Mouse (Mus musculus): Measurements from ENCODE around the gene Psmd13.

Gene Psmd13

GRCm38 (mm10) chr7:140881696-140882468 is at the start of gene Psmd13, which contains the start of gene Sirt3:
Gene Psmd13, plus strand, starts transcription at chr7:140881968.
Gene Sirt3, minus strand, starts transcription at chr7:140882309.
- peak; percentile 96 to 97 for DNase-seq (ENCODE audit: low spot score in 2 of 2)

DNA sequence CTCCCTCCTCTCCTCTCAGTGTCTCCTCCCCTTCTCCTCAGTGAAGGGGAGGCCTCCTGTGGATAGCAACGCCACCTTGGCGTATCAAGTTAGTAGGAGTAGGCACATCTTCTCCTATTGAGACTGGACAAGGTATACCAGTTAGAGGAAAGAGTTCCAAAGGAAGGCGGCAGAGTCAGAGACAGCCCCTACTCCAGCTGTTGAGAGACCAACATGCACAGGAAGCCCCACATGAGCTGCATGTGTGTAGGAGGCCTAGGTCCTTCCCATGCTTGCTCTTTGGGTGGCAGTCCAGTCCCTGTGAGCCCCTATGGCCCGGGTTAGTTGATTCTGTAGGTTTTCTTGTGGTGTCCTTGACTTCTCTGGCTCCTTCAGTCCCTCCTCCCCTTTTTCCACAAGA is 48.4 kb upstream of the Psmd13 start:
- peak in 1 of 2 experiments; percentile 17 for DNase-seq (ENCODE audit: low spot score in 2 of 2)

GRCm38 (mm10) chr7:140834968-140835757 is 46.6 kb upstream of the Psmd13 start, which contains the start of gene Urah:
Gene Urah, plus strand, starts transcription at chr7:140835018.
- DNase-seq (ENCODE audit: low spot score in 2 of 2), result peak in 1 of 2 experiments; percentile 24

DNA sequence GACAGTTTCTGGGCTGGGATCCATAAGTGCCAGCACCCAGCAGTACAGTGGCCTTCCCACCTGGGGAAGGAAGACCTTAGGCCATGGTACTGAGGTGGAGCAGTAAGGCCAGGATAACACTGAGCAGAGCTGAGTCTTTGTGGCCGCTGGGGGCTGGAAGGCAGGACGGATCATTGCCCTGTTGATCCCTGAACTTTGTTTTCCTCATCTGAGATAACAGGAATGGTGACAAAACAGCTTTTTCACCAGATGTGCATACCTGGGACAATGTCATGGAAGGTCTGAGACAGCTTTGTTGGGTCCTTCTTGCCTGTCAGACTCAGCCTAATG is 46.0 kb upstream of the Psmd13 start:
- DNase-seq (ENCODE audit: low spot score in 2 of 2), result no peak

DNA sequence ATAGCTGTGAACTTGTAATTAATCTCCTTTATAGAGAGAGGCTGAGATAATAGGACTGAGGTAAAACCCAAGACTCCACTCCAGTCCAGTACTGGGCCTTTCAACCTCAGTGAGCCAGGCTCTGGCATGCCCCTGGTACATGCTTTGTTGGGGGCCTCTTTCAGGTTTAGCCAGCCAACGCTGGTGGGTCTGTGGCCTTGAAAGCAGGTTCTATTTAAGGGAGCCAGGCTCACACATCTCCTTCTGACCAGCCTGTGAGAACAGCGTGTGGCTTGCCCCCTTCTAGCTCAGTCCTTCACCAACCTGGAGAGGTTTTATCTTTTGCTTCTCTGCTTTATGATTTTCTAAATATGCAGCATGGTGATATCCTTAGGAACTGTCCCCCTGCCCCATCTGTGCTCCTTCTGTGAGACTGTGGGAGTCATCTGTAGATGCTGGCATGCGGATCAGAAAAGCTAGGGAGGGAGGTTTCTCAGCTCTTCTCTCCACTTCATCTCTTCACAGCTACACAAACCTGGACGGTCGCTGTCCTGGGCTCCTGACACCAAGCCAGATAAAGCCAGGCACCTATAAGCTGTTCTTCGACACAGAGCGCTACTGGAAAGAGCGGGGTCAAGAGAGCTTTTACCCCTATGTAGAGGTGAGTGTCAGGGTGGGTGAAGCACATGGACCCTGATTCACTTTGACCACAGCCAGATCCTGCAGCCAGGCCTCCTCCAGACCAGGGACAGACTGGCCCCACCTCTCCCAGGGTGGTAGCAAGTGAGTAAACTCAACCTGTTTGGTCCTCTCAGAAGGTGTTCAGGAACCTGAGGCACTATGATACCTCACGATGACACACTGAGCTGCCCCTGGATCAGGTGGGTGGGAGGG is 45.3 kb upstream of the Psmd13 start:
- DNase-seq (ENCODE audit: low spot score in 2 of 2), result peak; percentile 59 to 82

DNA sequence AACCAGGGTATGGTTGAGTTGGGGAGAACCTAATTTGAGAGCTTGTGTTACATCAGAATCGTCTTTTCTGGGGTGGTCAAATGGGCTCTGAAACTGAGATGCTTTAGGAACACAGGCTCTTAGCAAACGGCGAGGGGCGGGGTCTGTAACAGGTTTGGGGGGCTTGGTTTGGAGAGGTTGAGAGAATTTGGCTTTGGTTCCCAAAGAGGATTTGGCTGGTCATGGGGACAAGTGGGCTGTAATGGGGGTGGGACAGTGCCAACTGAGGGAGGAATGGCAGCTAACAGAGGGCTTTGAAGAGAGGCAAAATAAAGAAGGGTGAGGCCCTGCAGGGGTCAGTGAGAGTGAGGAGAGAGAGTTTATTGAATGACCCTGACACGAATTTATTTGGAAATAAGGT is 42.2 kb upstream of the Psmd13 start:
- DNase-seq (ENCODE audit: low spot score in 2 of 2), result peak in 1 of 2 experiments; percentile 22

DNA sequence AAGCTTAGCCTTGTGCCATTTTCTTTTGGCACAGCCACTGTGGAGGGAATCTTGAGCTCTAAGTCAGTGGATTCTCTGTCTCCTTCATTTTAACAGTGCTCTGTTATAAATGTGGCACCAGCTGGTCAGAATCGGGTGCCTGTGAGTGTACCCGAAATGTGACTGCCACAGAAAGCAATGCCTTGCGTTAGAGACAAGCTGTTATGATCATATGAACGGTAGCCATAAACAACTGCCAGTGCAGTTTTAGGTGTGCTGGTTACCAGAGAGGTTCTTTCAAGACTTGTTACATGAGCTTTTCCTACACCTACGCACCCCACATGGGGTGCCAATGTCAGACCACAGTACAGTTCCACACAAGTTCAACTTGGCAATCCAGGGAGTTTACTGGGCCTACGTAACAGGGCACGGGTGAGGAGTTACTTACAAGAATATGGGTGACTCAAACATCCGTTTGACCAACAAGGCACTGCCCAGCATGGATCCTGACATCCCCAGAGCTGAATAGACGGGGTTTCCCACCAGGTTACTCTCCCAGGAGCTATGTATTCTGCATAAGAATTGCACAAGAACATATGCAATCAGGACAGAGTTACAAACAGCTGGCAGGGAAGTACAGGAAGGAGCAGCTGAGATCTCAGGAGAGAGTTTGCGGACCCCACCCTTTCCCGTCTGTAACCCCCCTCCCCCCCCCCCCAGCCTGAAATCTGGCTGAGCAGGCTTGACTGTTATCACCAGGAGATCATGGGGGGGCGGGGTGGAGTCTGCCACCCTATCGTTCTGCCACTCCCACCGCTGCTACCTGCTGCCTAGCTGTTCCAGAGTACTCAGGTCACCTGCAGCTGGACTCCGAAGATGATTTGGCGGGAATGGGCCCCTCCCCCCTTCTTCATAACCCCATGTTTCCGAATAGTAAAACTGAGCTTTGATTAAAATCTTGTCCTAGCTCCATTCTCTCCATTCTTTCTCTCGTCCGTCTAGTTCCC is 40.7 kb upstream of the Psmd13 start:
- no peak for DNase-seq (ENCODE audit: low spot score in 2 of 2)

DNA sequence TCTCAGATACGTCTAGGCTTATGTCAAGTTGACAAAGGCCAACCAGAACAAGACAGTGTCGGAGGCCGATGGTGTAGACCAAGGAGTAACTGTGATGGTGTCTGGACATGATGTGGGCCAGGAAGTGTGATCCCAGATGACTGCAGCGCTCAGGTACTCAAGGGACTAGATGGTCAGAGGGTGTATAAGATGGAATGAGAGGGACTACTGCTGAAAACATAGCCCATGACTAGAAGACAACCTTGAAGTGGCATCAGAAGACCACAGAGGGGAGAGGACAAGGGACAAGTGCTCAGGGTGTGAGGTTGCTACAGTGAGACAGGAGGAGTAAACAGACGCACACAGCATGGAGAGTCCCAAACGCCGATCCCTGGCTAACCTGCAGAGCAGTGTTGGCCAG is 38.0 kb upstream of the Psmd13 start:
- DNase-seq (ENCODE audit: low spot score in 2 of 2), result no peak

DNA sequence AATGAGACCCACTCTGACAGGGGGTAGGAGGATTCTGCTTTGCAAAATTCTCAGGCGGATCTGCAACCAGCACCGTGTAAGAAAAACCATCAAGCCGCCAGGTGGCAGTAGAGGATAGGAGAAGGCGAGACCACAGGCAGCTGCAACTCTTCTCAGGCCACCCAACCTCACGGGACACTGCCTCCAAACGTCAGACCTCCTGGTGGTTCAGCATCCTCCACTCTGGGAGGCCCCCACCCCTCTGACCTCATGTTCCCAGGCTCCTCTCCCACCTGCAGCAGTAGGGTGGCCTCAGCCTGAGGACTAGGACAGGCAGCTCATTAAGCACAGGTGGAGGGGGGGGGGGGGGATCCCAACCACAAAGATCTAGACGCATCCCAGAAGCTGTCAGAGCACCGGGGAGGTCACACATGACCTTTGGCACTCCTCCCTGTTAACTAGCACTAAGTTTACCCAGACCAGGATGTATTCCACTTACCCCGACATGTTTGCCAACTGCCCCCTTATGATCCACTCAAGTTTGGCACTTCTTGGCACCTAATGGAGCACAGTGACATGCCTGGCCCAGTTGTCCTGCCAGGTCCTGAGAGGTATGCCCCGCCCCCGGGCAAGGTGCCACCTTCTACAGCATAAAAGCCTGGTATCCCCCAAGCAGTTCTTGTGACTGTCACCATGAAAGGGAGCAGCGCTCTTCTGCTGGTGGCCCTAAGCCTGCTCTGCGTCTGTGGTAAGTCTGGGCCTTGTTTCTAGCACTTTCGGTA is 36.7 kb upstream of the Psmd13 start, which contains the start of gene Scgb1c1:
Gene Scgb1c1, plus strand, starts transcription at position 643 of the 761 bp plus-strand sequence.
- peak; percentile 86 to 94 for DNase-seq (ENCODE audit: low spot score in 2 of 2)

DNA sequence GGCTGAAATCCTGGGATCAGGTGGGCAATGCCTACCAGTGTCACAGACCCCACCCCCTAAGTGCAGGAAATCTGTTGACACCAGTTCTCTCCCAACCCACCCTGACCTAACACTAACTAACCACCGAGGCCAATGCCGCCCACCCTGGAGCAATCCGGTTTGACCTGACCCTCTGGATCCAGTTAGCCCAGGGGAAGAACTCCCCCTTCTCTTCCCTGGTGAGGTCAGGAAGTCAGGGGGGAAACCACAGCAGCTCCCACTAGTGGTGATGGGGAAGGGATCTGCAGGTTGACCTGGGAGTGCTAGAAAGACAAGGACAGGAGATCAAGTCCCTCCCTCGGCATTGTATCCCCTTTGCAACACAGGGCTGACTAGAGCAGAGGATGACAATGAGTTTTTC is 36.1 kb upstream of the Psmd13 start:
- DNase-seq (ENCODE audit: low spot score in 2 of 2), result no peak

GRCm38 (mm10) chr7:140846676-140847075 is 35.1 kb upstream of the Psmd13 start:
- no peak for DNase-seq (ENCODE audit: low spot score in 2 of 2)

GRCm38 (mm10) chr7:140847755-140848580 is 33.8 kb upstream of the Psmd13 start, which contains the start of gene Odf3:
Gene Odf3, plus strand, starts transcription at chr7:140847805.
- peak; percentile 60 to 70 for DNase-seq (ENCODE audit: low spot score in 2 of 2)

DNA sequence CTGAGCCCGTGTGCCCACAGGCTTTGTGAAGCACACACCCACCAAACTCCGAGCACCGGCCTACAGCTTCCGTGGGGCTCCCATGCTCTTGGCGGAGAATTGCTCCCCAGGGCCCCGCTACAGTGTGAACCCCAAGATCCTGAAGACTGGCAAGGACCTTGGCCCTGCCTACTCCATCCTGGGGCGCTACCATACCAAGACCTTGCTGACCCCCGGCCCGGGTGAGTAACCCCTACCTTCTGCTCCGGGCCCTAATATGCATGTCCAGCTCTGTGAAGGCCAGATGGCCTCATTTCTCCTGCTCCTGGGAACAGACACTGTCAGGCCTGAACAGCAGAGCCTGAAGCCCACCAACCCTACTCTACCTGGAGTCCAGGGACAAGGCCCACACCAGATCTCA is 33.2 kb upstream of the Psmd13 start:
- no peak for DNase-seq (ENCODE audit: low spot score in 2 of 2)

GRCm38 (mm10) chr7:140851916-140852315 is 29.9 kb upstream of the Psmd13 start:
- no peak for DNase-seq (ENCODE audit: low spot score in 2 of 2)

DNA sequence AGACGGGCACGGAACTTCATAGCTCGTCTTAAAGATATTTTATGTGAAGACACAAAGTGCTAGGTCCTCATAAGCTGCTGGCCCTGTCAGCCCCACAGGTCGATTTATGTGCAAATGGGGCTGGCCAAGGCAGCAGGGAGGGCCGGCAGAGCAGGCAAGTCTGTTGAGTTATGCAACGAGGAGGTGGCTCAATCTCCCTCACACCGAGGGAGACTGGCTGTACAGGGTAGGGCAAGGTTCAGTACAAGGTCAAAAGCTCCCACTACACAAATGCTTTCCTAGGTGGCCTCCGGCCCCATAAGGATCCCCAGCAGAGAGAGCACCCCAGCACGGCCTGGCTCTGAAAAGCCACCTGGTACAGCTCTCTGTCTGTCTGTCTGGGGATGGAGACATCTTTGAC is 28.4 kb upstream of the Psmd13 start:
- no peak for DNase-seq (ENCODE audit: low spot score in 2 of 2)

- no peak for DNase-seq (ENCODE audit: low spot score in 2 of 2)
These were observed 27.3 kb upstream of the Psmd13 start for GRCm38 (mm10) chr7:140854483-140854882.

DNA sequence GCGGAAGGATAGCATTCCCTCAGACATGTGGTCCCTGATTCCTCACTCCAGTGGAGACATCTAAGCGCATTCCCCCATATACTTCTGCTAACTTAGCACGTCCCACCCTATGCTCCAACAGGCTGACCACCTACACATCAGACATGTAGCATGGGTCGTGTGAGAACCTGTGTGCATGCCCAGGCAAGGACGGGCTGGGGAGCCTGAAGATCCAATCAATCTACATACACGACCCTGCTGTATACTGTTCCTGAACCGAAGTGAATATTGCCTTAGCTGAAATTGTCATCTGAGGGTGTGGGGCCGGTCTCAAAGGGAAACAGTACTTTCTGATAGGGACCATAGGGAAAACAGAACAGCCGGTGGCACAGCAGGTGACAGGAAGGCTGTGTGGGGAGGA is 26.6 kb upstream of the Psmd13 start:
- DNase-seq (ENCODE audit: low spot score in 2 of 2), result no peak

DNA sequence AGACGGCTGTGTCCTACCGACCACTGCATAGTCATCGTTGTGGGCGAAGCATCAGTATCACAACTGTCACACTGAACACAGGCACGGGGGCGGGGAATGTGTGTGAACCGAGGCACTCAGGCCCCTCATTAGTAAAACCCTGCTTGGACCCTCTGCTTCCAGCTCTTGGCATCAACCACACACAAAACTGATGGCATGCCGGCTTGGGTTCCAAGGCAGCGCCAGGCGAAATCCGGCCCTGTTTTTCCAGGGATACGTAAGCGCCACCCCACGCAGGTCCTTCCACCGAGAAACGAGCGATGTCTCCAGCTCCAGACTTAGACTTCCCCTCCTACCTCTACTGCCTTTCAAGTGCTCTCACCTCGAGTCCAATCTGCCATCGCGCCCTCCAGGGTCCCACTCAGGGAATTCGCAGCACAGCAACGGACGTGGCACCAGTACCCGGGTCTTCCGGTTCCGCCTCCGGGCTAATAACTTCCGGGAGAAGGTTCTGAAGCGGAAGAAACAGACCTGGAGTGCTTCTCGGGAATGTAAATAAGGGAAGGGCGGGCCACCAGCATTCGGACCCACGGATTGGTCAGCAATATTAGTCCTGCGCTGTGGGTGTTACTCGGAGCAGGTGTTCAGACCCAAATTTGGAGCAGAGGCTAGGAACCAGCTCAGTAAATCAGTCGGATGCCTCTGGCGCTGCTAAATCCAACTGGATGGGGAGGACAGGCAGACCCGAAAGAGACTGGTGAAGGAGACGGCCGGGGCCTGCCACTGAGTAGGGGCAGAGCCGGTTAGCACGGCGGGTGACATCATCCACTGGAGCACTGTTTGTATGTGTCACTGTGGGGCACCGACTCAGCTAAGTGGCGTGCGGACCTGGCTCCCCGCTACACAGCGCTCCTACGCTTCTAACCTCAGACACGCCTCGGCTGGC is 25.6 kb upstream of the Psmd13 start, which contains the start of gene Gm45785:
Gene Gm45785, minus strand, starts transcription at position 472 of the 925 bp plus-strand sequence.
- DNase-seq (ENCODE audit: low spot score in 2 of 2), result peak; percentile 88 to 95
